Mouse (Mus musculus) ovary, adult 18-20 months (tissue): ENCODE results near the gene Zcchc17.

ENCODE experiments used
- DNase-seq: peaks from one replicate; pipeline ENCODE4 v3.0.0; 2022; ENCODE audit warnings: low spot score, mixed read lengths

Gene Zcchc17

GRCm38 (mm10) chr4:130359486-130360237 is at the start of gene Zcchc17, which contains the start of gene Snrnp40:
Gene Zcchc17, minus strand, starts transcription at chr4:130359943.
Gene Snrnp40, plus strand, starts transcription at chr4:130360132.
- DNase-seq, result peak; percentile 97

GRCm38 (mm10) chr4:130391265-130391664 is 31.5 kb upstream of the Zcchc17 start:
- DNase-seq, result no peak

GRCm38 (mm10) chr4:130389927-130390326 is 30.2 kb upstream of the Zcchc17 start:
- DNase-seq, result no peak

- peak; percentile 70 for DNase-seq
Measured at GRCm38 (mm10) chr4:130389496-130389895, 29.8 kb upstream of the Zcchc17 start.

GRCm38 (mm10) chr4:130387256-130387655 is 27.5 kb upstream of the Zcchc17 start:
- no peak for DNase-seq

- DNase-seq, result no peak
Measured at GRCm38 (mm10) chr4:130380418-130380817, 20.7 kb upstream of the Zcchc17 start.

GRCm38 (mm10) chr4:130379181-130379580 is 19.4 kb upstream of the Zcchc17 start:
- no peak for DNase-seq

GRCm38 (mm10) chr4:130377500-130377899 is 17.8 kb upstream of the Zcchc17 start:
- DNase-seq, result no peak

GRCm38 (mm10) chr4:130376675-130377074 is 16.9 kb upstream of the Zcchc17 start:
- DNase-seq, result no peak

- no peak for DNase-seq
Measured at GRCm38 (mm10) chr4:130360238-130360590, 471 bp upstream of the Zcchc17 start.

GRCm38 (mm10) chr4:130357946-130358345 is 1.8 kb downstream of the Zcchc17 start:
- no peak for DNase-seq

GRCm38 (mm10) chr4:130352588-130352987 is 7.2 kb downstream of the Zcchc17 start:
- no peak for DNase-seq

GRCm38 (mm10) chr4:130350690-130351422 is 8.9 kb downstream of the Zcchc17 start:
- DNase-seq, result no peak

- DNase-seq, result no peak
Measured at GRCm38 (mm10) chr4:130349666-130350065, 10.1 kb downstream of the Zcchc17 start.

GRCm38 (mm10) chr4:130341691-130342090 is 18.1 kb downstream of the Zcchc17 start:
- peak; percentile 24 for DNase-seq

GRCm38 (mm10) chr4:130335867-130336266 is 23.9 kb downstream of the Zcchc17 start:
- no peak for DNase-seq

GRCm38 (mm10) chr4:130327366-130327765 is 32.4 kb downstream of the Zcchc17 start:
- no peak for DNase-seq

- DNase-seq, result no peak
Measured at GRCm38 (mm10) chr4:130325446-130325845, 34.3 kb downstream of the Zcchc17 start.

- DNase-seq, result no peak
Measured at GRCm38 (mm10) chr4:130323607-130324006, 36.1 kb downstream of the Zcchc17 start.

GRCm38 (mm10) chr4:130323165-130323564 is 36.6 kb downstream of the Zcchc17 start:
- no peak for DNase-seq

- DNase-seq, result no peak
Measured at GRCm38 (mm10) chr4:130322567-130322966, 37.2 kb downstream of the Zcchc17 start.

GRCm38 (mm10) chr4:130321640-130322039 is 38.1 kb downstream of the Zcchc17 start:
- DNase-seq, result no peak

- DNase-seq, result no peak
Measured at GRCm38 (mm10) chr4:130319564-130319963, 40.2 kb downstream of the Zcchc17 start.
